Mouse (Mus musculus): ENCODE data around the gene Cavin3. TPM values are rescaled to one million over a fixed set of nuclear protein-coding genes. Genes with fewer than 3 reads are reported as not detected.
"Not testable (repeated sequence)": the region's sequence is repeated elsewhere in the genome, so short reads cannot be mapped to it uniquely, and the experiment has no call there.

Cavin3 gene
- total and polyA plus RNA-seq, 2 experiments from 2014 or later = 33.5 to 34.6 TPM

DNA sequence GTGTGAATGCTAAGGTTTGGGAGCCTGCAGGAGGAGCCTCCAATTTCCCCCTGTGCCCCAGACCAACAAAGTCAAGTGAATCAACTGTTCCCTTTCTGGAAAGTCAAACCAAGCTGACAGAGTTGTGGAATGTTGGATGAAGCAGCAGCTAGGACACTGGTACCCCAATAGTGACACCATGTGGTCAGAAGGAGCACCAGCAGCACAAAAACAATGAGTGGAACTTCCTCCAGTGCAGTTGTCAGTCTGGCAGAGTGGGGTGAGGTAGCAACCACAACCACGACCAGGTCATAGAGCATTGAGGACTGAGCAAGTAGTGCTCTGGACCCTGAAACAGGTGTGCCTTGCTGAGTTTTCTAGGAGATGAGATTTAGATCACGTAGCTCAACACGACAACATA is 4.3 kb downstream of the Cavin3 start:
- Histone ChIP-seq H3K4me3 (ENCODE audit: low read depth, low read length) (no peak overlapping the region), H3K36me3 (ENCODE audit: insufficient read depth, low read length) (no peaks in the 10 kb centered on the region), H3K27me3 (ENCODE audit: insufficient read depth, low read length) (no peaks in the 10 kb centered on the region; the same call in 1 of the 2 replicates), H3K27ac (ENCODE audit: low read depth, low read length) (no peak overlapping the region), H3K4me2 (ENCODE audit: low read depth, low read length, poor library complexity, severe bottlenecking) (no peak overlapping the region), H3K4me1 (ENCODE audit: insufficient read depth, low read length) (no peaks in the 10 kb centered on the region), H3K9ac (replicated peaks; ENCODE audit: low read length, poor library complexity, severe bottlenecking) (no peak overlapping the region), H3K9me3 (ENCODE audit: low read length) (no peaks in the 10 kb centered on the region)
- TF ChIP-seq CTCF (IDR thresholded peaks at IDR 0.05) = peak; percentile 91
- WGBS = 67% methylated on average over 3 of the region's 3 CpGs
- peak; percentile 81 for DNase-seq (ENCODE audit: low spot score)
- no peak for ATAC-seq (ENCODE audit: low FRiP score)

DNA sequence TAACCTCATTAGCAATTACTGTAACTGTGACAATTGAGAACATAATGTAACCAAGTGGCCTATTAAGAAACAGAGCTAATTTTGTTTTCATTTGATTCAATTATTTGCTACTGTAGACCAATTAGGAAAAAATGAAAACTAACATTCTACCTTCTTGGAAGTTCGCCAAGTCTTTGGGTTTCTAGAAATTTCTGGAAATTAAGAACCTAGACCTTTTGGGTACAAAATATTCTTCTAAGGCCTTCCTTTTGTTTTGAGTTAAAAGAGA is 4.7 kb downstream of the Cavin3 start:
- Histone ChIP-seq H3K4me2 (ENCODE audit: low read depth, low read length, poor library complexity, severe bottlenecking) (no peak overlapping the region), H3K4me1 (ENCODE audit: insufficient read depth, low read length) (no peaks in the 10 kb centered on the region), H3K36me3 (ENCODE audit: insufficient read depth, low read length) (no peaks in the 10 kb centered on the region), H3K4me3 (ENCODE audit: low read depth, low read length) (no peak overlapping the region), H3K9me3 (ENCODE audit: low read length) (no peaks in the 10 kb centered on the region), H3K27me3 (ENCODE audit: insufficient read depth, low read length) (no peaks in the 10 kb centered on the region; the same call in 1 of the 2 replicates), H3K27ac (ENCODE audit: low read depth, low read length) (no peak overlapping the region), H3K9ac (replicated peaks; ENCODE audit: low read length, poor library complexity, severe bottlenecking) (no peak overlapping the region)
- WGBS = 95% methylated on average over 1 of the region's 1 CpGs
- TF ChIP-seq CTCF (IDR thresholded peaks at IDR 0.05) = no peak
- ATAC-seq (ENCODE audit: low FRiP score) (no peak), DNase-seq (ENCODE audit: low spot score) (no peak)

DNA sequence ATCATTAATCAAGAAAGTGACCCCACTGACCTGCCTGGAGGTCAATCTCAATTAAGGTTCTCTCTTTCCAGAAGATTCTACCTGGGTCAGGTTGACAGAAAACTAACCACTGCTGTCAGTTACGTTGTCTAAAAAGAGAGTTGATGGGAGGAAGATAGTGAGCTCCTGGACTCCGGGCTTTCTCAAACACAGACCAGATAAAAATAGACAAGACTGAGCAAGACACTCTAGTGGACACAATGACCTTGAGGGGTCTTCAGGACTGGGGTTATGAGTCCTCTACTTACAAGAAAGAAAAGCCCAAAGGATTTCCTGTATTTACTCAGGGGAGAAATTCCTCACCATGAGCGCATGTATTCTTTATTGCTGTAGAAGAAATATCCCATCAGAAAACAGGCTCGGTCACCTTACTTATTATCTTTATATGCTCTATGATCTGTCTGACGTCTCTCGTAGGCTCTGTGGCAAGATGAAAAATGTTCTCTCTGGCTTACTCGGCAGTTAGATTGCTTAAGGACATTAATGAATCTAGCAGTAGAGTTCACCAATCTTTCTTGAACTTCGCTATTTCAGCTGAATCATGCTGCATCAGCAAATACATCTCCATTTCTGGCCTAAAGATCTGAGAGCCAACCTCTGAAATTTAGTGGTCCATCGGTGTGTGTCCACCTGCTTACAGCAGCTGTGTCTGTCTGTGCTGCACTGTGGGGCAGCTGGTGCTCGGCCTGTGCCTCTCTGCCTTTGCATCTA is 5.2 kb downstream of the Cavin3 start:
- no peak for TF ChIP-seq CTCF (IDR thresholded peaks at IDR 0.05)
- WGBS = 83% methylated on average over 10 of the region's 10 CpGs
- no peak for DNase-seq (ENCODE audit: low spot score)
- Histone ChIP-seq H3K9me3 (ENCODE audit: low read length) (no peaks in the 10 kb centered on the region), H3K27me3 (ENCODE audit: insufficient read depth, low read length) (no peaks in the 10 kb centered on the region; the same call in 1 of the 2 replicates), H3K4me2 (ENCODE audit: low read depth, low read length, poor library complexity, severe bottlenecking) (no peak overlapping the region), H3K36me3 (ENCODE audit: insufficient read depth, low read length) (no peaks in the 10 kb centered on the region), H3K4me3 (ENCODE audit: low read depth, low read length) (no peak overlapping the region), H3K27ac (ENCODE audit: low read depth, low read length) (no peak overlapping the region), H3K9ac (replicated peaks; ENCODE audit: low read length, poor library complexity, severe bottlenecking) (no peak overlapping the region), H3K4me1 (ENCODE audit: insufficient read depth, low read length) (no peaks in the 10 kb centered on the region)
- no peak for ATAC-seq (ENCODE audit: low FRiP score)

DNA sequence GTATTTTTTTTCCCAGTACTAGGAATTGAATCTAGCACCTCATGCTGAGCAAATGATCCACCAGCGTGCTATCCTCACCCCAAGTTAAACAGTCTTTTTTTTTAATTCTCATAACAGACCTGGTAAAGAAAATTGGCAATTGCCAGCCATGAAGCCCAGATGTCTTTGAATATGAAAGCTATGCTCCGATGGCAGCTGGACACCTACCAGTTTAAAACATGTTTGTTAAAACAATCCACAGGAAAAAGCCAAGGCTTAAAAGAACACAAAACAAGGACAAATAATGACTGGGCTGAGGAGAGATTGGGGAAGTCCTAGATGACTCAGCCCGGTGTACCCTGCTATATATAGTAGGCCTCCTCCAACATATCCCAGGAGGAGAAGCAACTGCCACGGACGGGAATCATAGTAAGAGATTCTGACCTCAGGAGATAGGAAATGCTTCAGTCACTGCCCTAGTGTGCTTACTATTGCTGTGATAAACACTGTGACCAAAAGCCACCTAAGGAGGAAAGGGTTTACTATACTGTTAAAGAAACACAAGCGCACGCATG is 6.6 kb downstream of the Cavin3 start:
- TF ChIP-seq CTCF (IDR thresholded peaks at IDR 0.05) = no peak
- H3K4me1 ChIP-seq (ENCODE audit: insufficient read depth, low read length) = no peaks in the 10 kb centered on the region
- no peaks in the 10 kb centered on the region for H3K9me3 ChIP-seq (ENCODE audit: low read length)
- no peaks in the 10 kb centered on the region; the same call in 1 of the 2 replicates for H3K27me3 ChIP-seq (ENCODE audit: insufficient read depth, low read length)
- H3K36me3 ChIP-seq (ENCODE audit: insufficient read depth, low read length) = no peaks in the 10 kb centered on the region
- no peak overlapping the region for H3K4me2 ChIP-seq (ENCODE audit: low read depth, low read length, poor library complexity, severe bottlenecking)
- no peak overlapping the region for H3K9ac ChIP-seq (replicated peaks; ENCODE audit: low read length, poor library complexity, severe bottlenecking)
- H3K27ac ChIP-seq (ENCODE audit: low read depth, low read length) = no peak overlapping the region
- DNase-seq (ENCODE audit: low spot score) (no peak), ATAC-seq (ENCODE audit: low FRiP score) (no peak)
- no peak overlapping the region for H3K4me3 ChIP-seq (ENCODE audit: low read depth, low read length)
- 77% methylated on average over 7 of the region's 7 CpGs for WGBS

- 75% methylated on average over 4 of the region's 4 CpGs for WGBS
- Histone ChIP-seq H3K4me1 (ENCODE audit: insufficient read depth, low read length) (no peaks in the 10 kb centered on the region), H3K27me3 (ENCODE audit: insufficient read depth, low read length) (no peaks in the 10 kb centered on the region; the same call in 1 of the 2 replicates), H3K9me3 (ENCODE audit: low read length) (no peaks in the 10 kb centered on the region), H3K4me2 (ENCODE audit: low read depth, low read length, poor library complexity, severe bottlenecking) (no peak overlapping the region), H3K36me3 (ENCODE audit: insufficient read depth, low read length) (no peaks in the 10 kb centered on the region), H3K27ac (ENCODE audit: low read depth, low read length) (no peak overlapping the region), H3K9ac (replicated peaks; ENCODE audit: low read length, poor library complexity, severe bottlenecking) (no peak overlapping the region), H3K4me3 (ENCODE audit: low read depth, low read length) (no peak overlapping the region)
- no peak for TF ChIP-seq CTCF (IDR thresholded peaks at IDR 0.05)
- ATAC-seq (ENCODE audit: low FRiP score) (no peak), DNase-seq (ENCODE audit: low spot score) (no peak)
Observed at GRCm38 (mm10) chr7:105474771-105475315, 7.3 kb downstream of the Cavin3 start.

- peak; percentile 62 for TF ChIP-seq CTCF (IDR thresholded peaks at IDR 0.05)
- WGBS = 58% methylated on average over 1 of the region's 1 CpGs
- Histone ChIP-seq H3K9ac (replicated peaks; ENCODE audit: low read length, poor library complexity, severe bottlenecking) (no peak overlapping the region), H3K27me3 (ENCODE audit: insufficient read depth, low read length) (no peaks in the 10 kb centered on the region; the same call in 1 of the 2 replicates), H3K4me3 (ENCODE audit: low read depth, low read length) (no peak overlapping the region), H3K4me1 (ENCODE audit: insufficient read depth, low read length) (no peaks in the 10 kb centered on the region), H3K9me3 (ENCODE audit: low read length) (no peaks in the 10 kb centered on the region), H3K36me3 (ENCODE audit: insufficient read depth, low read length) (no peaks in the 10 kb centered on the region), H3K27ac (ENCODE audit: low read depth, low read length) (no peak overlapping the region), H3K4me2 (ENCODE audit: low read depth, low read length, poor library complexity, severe bottlenecking) (no peak overlapping the region)
- no peak for ATAC-seq (ENCODE audit: low FRiP score)
- peak; percentile 27 for DNase-seq (ENCODE audit: low spot score)
Observed at GRCm38 (mm10) chr7:105472607-105473006, 9.5 kb downstream of the Cavin3 start.

GRCm38 (mm10) chr7:105465505-105465904 is 16.6 kb downstream of the Cavin3 start:
- not testable (repeated sequence) for H3K9me3 ChIP-seq (ENCODE audit: low read length); H3K4me2 ChIP-seq (ENCODE audit: low read depth, low read length, poor library complexity, severe bottlenecking)

More at GRCm38 (mm10) chr7:105465505-105465904, 16.6 kb downstream of the Cavin3 start:
- DNase-seq (ENCODE audit: low spot score); H3K27me3 ChIP-seq (ENCODE audit: insufficient read depth, low read length); H3K27ac ChIP-seq (ENCODE audit: low read depth, low read length); H3K9ac ChIP-seq (replicated peaks; ENCODE audit: low read length, poor library complexity, severe bottlenecking); H3K4me1 ChIP-seq (ENCODE audit: insufficient read depth, low read length); H3K4me3 ChIP-seq (ENCODE audit: low read depth, low read length); H3K36me3 ChIP-seq (ENCODE audit: insufficient read depth, low read length); ATAC-seq (ENCODE audit: low FRiP score): not testable (repeated sequence)
- 85% methylated on average over 5 of the region's 5 CpGs for WGBS
